Mouse (Mus musculus) embryonic facial prominence, embryonic 12.5 days (tissue): ENCODE results near the gene Gm11007. TPM values are rescaled to one million over a fixed set of nuclear protein-coding genes. Genes with fewer than 3 reads are reported as not detected.
"Not testable (repeated sequence)": the region's sequence is repeated elsewhere in the genome, so short reads cannot be mapped to it uniquely, and the experiment has no call there.

Experiments used
- ATAC-seq: fragments of 200-750 bp; cut with Nextera tagmentation; 2 replicates; pipeline ENCODE4 v1.8.0; 2017; ENCODE audit not compliant: insufficient number of reproducible peaks, insufficient read depth, low FRiP score, low TSS enrichment
- H3K27ac ChIP-seq: fragments of 300-500 bp; sonication (generic); 2 replicates; pipeline ENCODE4 v1.5.1; 2016; ENCODE audit warnings: mild to moderate bottlenecking
- H3K27me3 ChIP-seq: fragments of 300-500 bp; sonication (generic); 2 replicates; pipeline ENCODE4 v1.6.1; 2016; ENCODE audit warnings: mild to moderate bottlenecking, moderate library complexity
- H3K36me3 ChIP-seq: fragments of 300-500 bp; sonication (generic); 2 replicates; pipeline ENCODE4 v1.6.1; 2016; ENCODE audit warnings: mild to moderate bottlenecking
- H3K4me1 ChIP-seq: fragments of 300-500 bp; sonication (generic); 2 replicates; pipeline ENCODE4 v1.6.1; 2016
- H3K4me2 ChIP-seq: fragments of 300-500 bp; sonication (generic); replicated peaks from 2 replicates; pipeline ENCODE4 v1.6.1; 2016; ENCODE audit warnings: mild to moderate bottlenecking, moderate library complexity
- H3K4me3 ChIP-seq: fragments of 300-500 bp; sonication (generic); 2 replicates; pipeline ENCODE4 v1.5.1; 2016; ENCODE audit warnings: mild to moderate bottlenecking
- H3K9ac ChIP-seq: fragments of 300-500 bp; sonication (generic); 2 replicates; pipeline ENCODE4 v1.6.1; 2016; ENCODE audit warnings: mild to moderate bottlenecking, moderate library complexity
- H3K9me3 ChIP-seq: fragments of 300-500 bp; sonication (generic); 2 replicates; pipeline ENCODE4 v1.6.1; 2016; ENCODE audit warnings: mild to moderate bottlenecking, moderate library complexity
- WGBS: fragments of 180-500 bp; shearing (Covaris S2); methylation state at CpG from one replicate; pipeline ENCODE4 v1.1.7; 2016; 5-methylcytosine and 5-hydroxymethylcytosine counted together
- polyA plus RNA-seq: library from polyadenylated mRNA; unstranded; fragments of >200 nt; fragmentation: Nextera tagmentation; extraction: Ambion mirVana; gene quantifications from 2 replicates; pipeline ENCODE4 v1.2.1, GENCODE M21; 2016

The Gm11007 gene
- not detected in 2 replicates for polyA plus RNA-seq

- not testable (repeated sequence) for ATAC-seq, H3K27ac ChIP-seq, H3K9ac ChIP-seq, H3K36me3 ChIP-seq, H3K27me3 ChIP-seq, H3K9me3 ChIP-seq, H3K4me2 ChIP-seq, H3K4me1 ChIP-seq, H3K4me3 ChIP-seq
- no CpG with 5 or more reads among the region's 2 CpGs for whole genome bisulfite sequencing
Measured at GRCm38 (mm10) chr2:175643678-175644077, at the start of gene Gm11007. Gene Gm11007, plus strand, starts transcription at chr2:175643978.

Other genes starting within 250 kb of the Gm11007 start
- gene Gm4724, start 208.2 kb upstream of the Gm11007 start, polyA plus RNA-seq, result 12.8 and 13.6 TPM in 2 replicates
- 5.9 and 7.1 TPM in 2 replicates for gene Zfp965, start 174.0 kb upstream of the Gm11007 start, polyA plus RNA-seq
- 6.9 and 16.0 TPM in 2 replicates for gene Zfp969, start 59.7 kb downstream of the Gm11007 start, polyA plus RNA-seq
- gene Gm2007, start 97.6 kb downstream of the Gm11007 start, polyA plus RNA-seq, result not detected in 2 replicates
- gene Gm14288, start 157.1 kb downstream of the Gm11007 start, polyA plus RNA-seq, result 6.8 TPM in 1 of 2 replicates, not detected in the other
- gene Gm6710, start 225.2 kb downstream of the Gm11007 start, polyA plus RNA-seq, result 21.6 and 23.2 TPM in 2 replicates